Mouse (Mus musculus): ENCODE data around the gene Hmcn1.

Gene Hmcn1

DNA sequence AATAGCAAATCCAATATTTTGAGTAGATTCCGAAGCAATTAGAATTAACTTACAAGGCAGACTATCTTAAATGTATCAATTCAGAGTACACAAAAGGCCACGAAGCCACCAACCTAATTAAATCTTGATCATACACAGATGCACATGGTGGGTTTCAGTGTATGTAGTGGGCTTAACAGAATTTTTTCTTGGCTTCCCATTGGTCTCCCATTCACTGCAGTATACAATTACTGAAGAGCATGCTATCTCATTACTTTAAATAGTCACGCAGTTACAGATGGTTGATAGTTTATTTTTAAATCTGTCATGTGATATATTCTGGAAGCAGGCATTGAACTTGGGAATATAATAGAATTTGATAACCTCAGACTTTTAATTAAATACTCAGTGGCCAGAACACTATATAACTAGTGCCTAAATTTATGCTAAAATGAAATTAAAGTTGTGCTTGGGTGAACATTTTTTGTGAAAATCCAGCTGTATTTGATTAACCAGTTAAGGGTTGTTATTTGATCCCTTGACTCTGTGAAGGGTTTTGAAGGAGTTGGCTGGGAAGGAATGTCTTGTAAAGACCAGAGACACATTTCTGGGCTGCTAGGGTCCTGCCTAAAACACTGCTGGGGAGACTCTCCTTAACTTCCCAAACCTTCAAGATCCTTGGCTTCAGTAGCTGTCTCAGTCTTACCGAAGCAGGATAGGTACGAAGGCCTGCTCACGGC lies 455.7 kb downstream of the Hmcn1 start:
- no peak for DNase-seq (ENCODE audit: low spot score)

DNA sequence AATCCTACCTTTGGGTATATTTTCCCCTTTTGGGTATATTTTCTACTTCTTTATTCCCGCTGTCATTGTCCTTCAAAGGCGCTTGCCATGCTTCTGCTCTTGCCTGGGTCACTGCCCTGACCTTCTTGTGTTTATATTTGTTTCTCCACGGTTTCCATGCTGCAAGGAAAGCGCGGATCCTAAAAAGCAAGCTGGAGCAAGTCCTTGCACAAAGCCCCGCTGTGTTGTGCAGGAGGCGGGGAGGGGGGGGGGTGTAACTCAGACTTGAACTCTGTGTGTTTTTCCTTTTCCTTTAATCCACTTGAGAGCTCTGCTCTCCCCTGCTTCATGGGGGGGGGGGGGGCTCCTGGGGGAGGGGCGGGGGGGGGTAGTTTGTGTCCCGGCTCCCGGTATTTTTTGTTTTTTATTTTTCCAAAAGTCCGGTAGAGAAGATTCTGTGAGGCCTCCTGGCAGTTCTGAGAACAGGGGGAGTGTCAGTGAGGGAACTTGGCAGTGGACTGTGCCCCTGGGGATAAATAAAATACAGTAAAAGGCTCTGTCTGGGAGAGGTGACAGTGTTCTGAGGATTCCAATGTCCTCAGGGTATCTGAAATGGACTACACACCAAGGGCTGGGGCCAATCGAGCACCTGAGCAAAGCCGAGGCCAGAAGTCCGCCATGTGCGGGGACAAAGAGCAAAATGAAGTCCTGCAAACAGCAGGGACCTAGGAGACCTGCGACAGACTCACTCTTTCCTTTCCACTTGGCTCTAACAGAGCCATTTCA lies 457.3 kb downstream of the Hmcn1 start:
- peak; percentile 13 for DNase-seq (ENCODE audit: low spot score)

DNA sequence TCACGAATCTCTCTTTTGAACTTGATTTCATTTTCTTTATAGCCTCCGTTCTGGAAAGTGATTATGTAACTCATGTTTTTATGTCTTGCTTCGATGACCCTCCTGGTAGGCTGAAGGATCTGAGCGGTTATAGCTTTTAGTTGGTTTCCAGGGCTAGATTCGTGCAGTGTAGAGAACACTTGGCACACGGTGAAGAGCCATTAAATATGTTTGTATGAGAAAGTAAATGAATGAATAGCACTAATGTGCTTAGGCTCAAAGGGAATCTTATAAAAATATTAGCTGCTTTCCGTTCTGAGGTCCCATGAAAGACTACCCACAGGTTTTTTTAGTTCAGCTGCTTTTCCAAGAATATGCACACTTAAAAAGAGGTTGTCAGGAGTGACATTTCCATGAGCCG lies 458.6 kb downstream of the Hmcn1 start:
- DNase-seq (ENCODE audit: low spot score), result no peak

DNA sequence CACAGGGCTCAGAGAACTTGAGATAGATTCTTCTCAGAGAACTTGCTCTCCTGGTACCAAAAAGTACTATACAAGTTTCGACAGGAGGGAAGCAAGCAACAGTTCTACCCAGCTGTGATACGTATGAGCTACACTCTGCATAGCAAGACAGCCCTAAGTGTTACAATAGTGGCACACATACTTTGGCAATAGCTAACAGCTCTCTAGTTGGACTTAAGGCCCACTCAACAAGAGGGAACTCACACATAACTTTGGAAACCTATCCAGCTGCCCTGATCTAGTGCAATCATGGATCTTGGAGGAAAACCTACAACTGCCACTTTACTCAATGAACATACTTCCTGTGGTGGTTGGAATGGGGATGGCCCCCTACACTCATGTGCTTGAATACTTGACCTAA lies 480.2 kb downstream of the Hmcn1 start:
- DNase-seq (ENCODE audit: low spot score), result no peak

All from yolk sac, embryonic 10.5 days (tissue).